Mouse (Mus musculus): ENCODE measurements around the gene Zfp651. TPM values are rescaled to one million over a fixed set of nuclear protein-coding genes. Genes with fewer than 3 reads are reported as not detected.

Zfp651 gene
- polyA plus RNA-seq, 1 experiment from 2014 or later = 7.2 TPM

- Histone ChIP-seq H3K9ac (ENCODE audit: low read depth, low read length) (peak overlapping the region; percentile 81), H3K4me2 (replicated peaks; ENCODE audit: low read depth, low read length) (peak overlapping the region; percentile 94), H3K4me1 (replicated peaks; ENCODE audit: control insufficient read depth, insufficient read depth, low read length) (peaks cover 16% of the 10 kb centered on the region), H3K9me3 (ENCODE audit: control insufficient read depth, low read length) (no peaks in the 10 kb centered on the region), H3K27ac (ENCODE audit: low read depth, low read length) (peak overlapping the region; percentile 92), H3K36me3 (ENCODE audit: control insufficient read depth, insufficient read depth, low read length) (peaks cover 5% of the 10 kb centered on the region; the same call in 1 of the 2 replicates), H3K4me3 (ENCODE audit: low read depth, low read length) (peak overlapping the region; percentile 78), H3K27me3 (ENCODE audit: control insufficient read depth, insufficient read depth, low read length) (no peaks in the 10 kb centered on the region)
- WGBS = under 1% methylated on average over 42 of the region's 43 CpGs
- ATAC-seq (ENCODE audit: low FRiP score) (peak; percentile 65), DNase-seq (ENCODE audit: low spot score) (peak; percentile 82)
Observed at GRCm38 (mm10) chr9:121760271-121761090, 1.4 kb downstream of the Zfp651 start.

- Histone ChIP-seq H3K36me3 (ENCODE audit: control insufficient read depth, insufficient read depth, low read length) (peaks cover 5% of the 10 kb centered on the region; the same call in 1 of the 2 replicates), H3K27me3 (ENCODE audit: control insufficient read depth, insufficient read depth, low read length) (no peaks in the 10 kb centered on the region), H3K9me3 (ENCODE audit: control insufficient read depth, low read length) (no peaks in the 10 kb centered on the region), H3K4me2 (replicated peaks; ENCODE audit: low read depth, low read length) (peak overlapping the region; percentile 94), H3K4me3 (ENCODE audit: low read depth, low read length) (peak overlapping the region; percentile 78; the same call in 1 of the 2 replicates), H3K4me1 (replicated peaks; ENCODE audit: control insufficient read depth, insufficient read depth, low read length) (peaks cover 16% of the 10 kb centered on the region), H3K27ac (ENCODE audit: low read depth, low read length) (no peak overlapping the region), H3K9ac (ENCODE audit: low read depth, low read length) (peak overlapping the region; percentile 81)
- no peak for DNase-seq (ENCODE audit: low spot score)
- ATAC-seq (ENCODE audit: low FRiP score) = no peak
- 60% methylated on average over 10 of the region's 10 CpGs for WGBS
Observed at GRCm38 (mm10) chr9:121761091-121761665, 2.0 kb downstream of the Zfp651 start.

GRCm38 (mm10) chr9:121761787-121762186 lies 2.7 kb downstream of the Zfp651 start:
- Histone ChIP-seq H3K27ac (ENCODE audit: low read depth, low read length) (no peak overlapping the region), H3K36me3 (ENCODE audit: control insufficient read depth, insufficient read depth, low read length) (peaks cover 5% of the 10 kb centered on the region; the same call in 1 of the 2 replicates), H3K9me3 (ENCODE audit: control insufficient read depth, low read length) (no peaks in the 10 kb centered on the region), H3K4me2 (replicated peaks; ENCODE audit: low read depth, low read length) (no peak overlapping the region), H3K4me3 (ENCODE audit: low read depth, low read length) (no peak overlapping the region), H3K4me1 (replicated peaks; ENCODE audit: control insufficient read depth, insufficient read depth, low read length) (peaks cover 16% of the 10 kb centered on the region), H3K9ac (ENCODE audit: low read depth, low read length) (no peak overlapping the region), H3K27me3 (ENCODE audit: control insufficient read depth, insufficient read depth, low read length) (no peaks in the 10 kb centered on the region)
- 65% methylated on average over 8 of the region's 8 CpGs for WGBS
- no peak for ATAC-seq (ENCODE audit: low FRiP score)
- DNase-seq (ENCODE audit: low spot score) = no peak

- no peak overlapping the region for H3K4me3 ChIP-seq (ENCODE audit: low read depth, low read length)
- H3K36me3 ChIP-seq (ENCODE audit: control insufficient read depth, insufficient read depth, low read length) = peaks cover 5% of the 10 kb centered on the region
- no peak overlapping the region for H3K27ac ChIP-seq (ENCODE audit: low read depth, low read length)
- peaks cover 16% of the 10 kb centered on the region for H3K4me1 ChIP-seq (replicated peaks; ENCODE audit: control insufficient read depth, insufficient read depth, low read length)
- H3K9me3 ChIP-seq (ENCODE audit: control insufficient read depth, low read length) = no peaks in the 10 kb centered on the region
- H3K27me3 ChIP-seq (ENCODE audit: control insufficient read depth, insufficient read depth, low read length) = no peaks in the 10 kb centered on the region
- WGBS = 86% methylated on average over 10 of the region's 10 CpGs
- no peak for DNase-seq (ENCODE audit: low spot score)
- ATAC-seq (ENCODE audit: low FRiP score) = no peak
- no peak overlapping the region for H3K9ac ChIP-seq (ENCODE audit: low read depth, low read length)
- H3K4me2 ChIP-seq (replicated peaks; ENCODE audit: low read depth, low read length) = no peak overlapping the region
Observed at GRCm38 (mm10) chr9:121762248-121762647, 3.1 kb downstream of the Zfp651 start.

GRCm38 (mm10) chr9:121762761-121763160 lies 3.6 kb downstream of the Zfp651 start:
- H3K9ac ChIP-seq (ENCODE audit: low read depth, low read length) = no peak overlapping the region
- no peaks in the 10 kb centered on the region for H3K27me3 ChIP-seq (ENCODE audit: control insufficient read depth, insufficient read depth, low read length)
- ATAC-seq (ENCODE audit: low FRiP score) (no peak), DNase-seq (ENCODE audit: low spot score) (no peak)
- no peak overlapping the region for H3K4me3 ChIP-seq (ENCODE audit: low read depth, low read length)
- H3K36me3 ChIP-seq (ENCODE audit: control insufficient read depth, insufficient read depth, low read length) = peaks cover 8% of the 10 kb centered on the region
- peaks cover 16% of the 10 kb centered on the region for H3K4me1 ChIP-seq (replicated peaks; ENCODE audit: control insufficient read depth, insufficient read depth, low read length)
- no peaks in the 10 kb centered on the region for H3K9me3 ChIP-seq (ENCODE audit: control insufficient read depth, low read length)
- WGBS = 91% methylated on average over 25 of the region's 25 CpGs
- H3K4me2 ChIP-seq (replicated peaks; ENCODE audit: low read depth, low read length) = no peak overlapping the region
- no peak overlapping the region for H3K27ac ChIP-seq (ENCODE audit: low read depth, low read length)

DNA sequence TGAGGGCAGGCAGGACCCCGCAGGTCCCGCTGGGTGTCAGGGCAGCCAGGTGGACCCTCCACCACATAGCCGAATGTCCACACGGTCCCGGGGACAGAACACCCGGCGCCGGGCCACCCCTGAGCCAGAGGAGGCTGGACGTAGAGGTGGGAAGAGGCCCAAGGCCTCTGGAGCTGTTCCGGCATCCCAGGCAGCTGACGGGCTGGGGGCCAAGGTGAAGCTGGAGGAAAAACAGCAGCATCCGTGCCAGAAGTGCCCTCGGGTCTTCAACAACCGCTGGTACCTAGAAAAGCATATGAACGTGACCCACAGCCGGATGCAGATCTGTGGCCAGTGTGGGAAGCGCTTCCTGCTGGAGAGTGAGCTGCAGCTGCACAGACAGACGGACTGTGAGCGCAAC lies 4.6 kb downstream of the Zfp651 start:
- H3K36me3 ChIP-seq (ENCODE audit: control insufficient read depth, insufficient read depth, low read length) = peaks cover 9% of the 10 kb centered on the region
- WGBS = 91% methylated on average over 19 of the region's 19 CpGs

DNA sequence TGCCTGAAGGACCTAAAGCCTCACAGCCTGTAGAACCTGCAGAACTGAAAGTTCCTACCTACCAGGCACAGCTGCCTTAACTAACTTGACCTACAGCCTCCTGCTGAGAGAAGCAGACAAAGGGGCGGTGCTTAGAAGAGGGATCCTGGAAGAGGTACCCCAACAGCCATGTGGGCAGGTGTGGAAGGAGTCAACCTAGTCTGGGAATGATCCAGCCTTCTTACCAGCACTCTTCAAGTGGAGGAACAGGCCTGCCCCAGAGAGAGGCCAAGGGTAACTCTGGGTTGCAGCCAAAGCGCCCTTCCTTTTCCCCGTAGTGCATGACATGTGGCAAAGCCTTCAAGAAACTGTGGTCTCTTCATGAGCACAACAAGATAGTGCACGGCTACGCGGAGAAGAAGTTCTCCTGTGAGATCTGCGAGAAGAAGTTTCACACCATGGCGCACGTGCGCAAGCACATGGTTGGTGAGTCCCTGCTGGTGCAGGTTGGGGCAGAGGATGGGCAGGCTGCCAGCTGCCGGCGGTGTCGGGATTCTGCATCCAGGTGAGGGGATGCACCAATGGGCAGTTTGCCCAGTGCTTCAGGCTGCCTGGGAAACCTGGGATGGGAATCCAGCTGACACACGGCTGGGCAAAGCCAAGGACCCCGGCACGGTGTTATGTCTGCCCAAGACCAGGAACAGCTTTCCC lies 6.2 kb downstream of the Zfp651 start:
- no peak overlapping the region for H3K4me2 ChIP-seq (replicated peaks; ENCODE audit: low read depth, low read length)
- H3K36me3 ChIP-seq (ENCODE audit: control insufficient read depth, insufficient read depth, low read length) = peaks cover 9% of the 10 kb centered on the region
- H3K4me1 ChIP-seq (replicated peaks; ENCODE audit: control insufficient read depth, insufficient read depth, low read length) = peaks cover 10% of the 10 kb centered on the region; the same call in 1 of the 2 replicates
- H3K9ac ChIP-seq (ENCODE audit: low read depth, low read length) = no peak overlapping the region
- no peak overlapping the region for H3K4me3 ChIP-seq (ENCODE audit: low read depth, low read length)
- H3K27ac ChIP-seq (ENCODE audit: low read depth, low read length) = no peak overlapping the region
- WGBS = 91% methylated on average over 16 of the region's 16 CpGs
- no peak for DNase-seq (ENCODE audit: low spot score)
- no peaks in the 10 kb centered on the region for H3K9me3 ChIP-seq (ENCODE audit: control insufficient read depth, low read length)
- no peak for ATAC-seq (ENCODE audit: low FRiP score)
- no peaks in the 10 kb centered on the region for H3K27me3 ChIP-seq (ENCODE audit: control insufficient read depth, insufficient read depth, low read length)

More for the DNA sequence above, 4.6 kb downstream of the Zfp651 start:
- DNase-seq (ENCODE audit: low spot score) (no peak), ATAC-seq (ENCODE audit: low FRiP score) (no peak)
- no peak overlapping the region for H3K9ac ChIP-seq (ENCODE audit: low read depth, low read length)
- no peak overlapping the region for H3K4me3 ChIP-seq (ENCODE audit: low read depth, low read length)
- H3K9me3 ChIP-seq (ENCODE audit: control insufficient read depth, low read length) = no peaks in the 10 kb centered on the region
- no peak overlapping the region for H3K4me2 ChIP-seq (replicated peaks; ENCODE audit: low read depth, low read length)
- peaks cover 12% of the 10 kb centered on the region for H3K4me1 ChIP-seq (replicated peaks; ENCODE audit: control insufficient read depth, insufficient read depth, low read length)
- no peak overlapping the region for H3K27ac ChIP-seq (ENCODE audit: low read depth, low read length)
- H3K27me3 ChIP-seq (ENCODE audit: control insufficient read depth, insufficient read depth, low read length) = no peaks in the 10 kb centered on the region

DNA sequence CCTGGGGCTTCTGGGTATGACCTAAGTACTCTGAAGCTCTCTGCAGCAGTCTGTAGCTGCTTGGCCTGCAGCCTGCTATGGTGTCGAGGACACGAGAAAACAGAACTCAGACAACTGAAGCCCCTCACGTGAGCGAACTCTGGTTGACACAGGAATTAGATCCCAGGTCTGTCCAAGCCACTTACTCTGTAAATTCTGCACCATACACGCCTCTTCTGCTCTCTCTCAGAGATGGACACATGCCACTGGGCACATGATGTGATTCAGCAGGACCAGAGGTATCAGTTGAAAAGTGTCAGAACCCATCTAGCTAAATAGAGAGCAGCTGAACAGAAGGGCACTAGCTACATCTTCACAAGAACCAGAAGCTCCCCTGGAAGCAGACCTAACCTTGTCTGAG lies 13.3 kb downstream of the Zfp651 start:
- peaks cover 4% of the 10 kb centered on the region; the same call in 1 of the 2 replicates for H3K36me3 ChIP-seq (ENCODE audit: control insufficient read depth, insufficient read depth, low read length)
- WGBS = 80% methylated on average over 5 of the region's 5 CpGs

More for the DNA sequence above, 13.3 kb downstream of the Zfp651 start:
- no peaks in the 10 kb centered on the region for H3K9me3 ChIP-seq (ENCODE audit: control insufficient read depth, low read length)
- H3K4me1 ChIP-seq (replicated peaks; ENCODE audit: control insufficient read depth, insufficient read depth, low read length) = no peaks in the 10 kb centered on the region
- no peak for ATAC-seq (ENCODE audit: low FRiP score)
- peaks cover 10% of the 10 kb centered on the region for H3K27me3 ChIP-seq (ENCODE audit: control insufficient read depth, insufficient read depth, low read length)
- H3K27ac ChIP-seq (ENCODE audit: low read depth, low read length) = no peak overlapping the region
- no peak overlapping the region for H3K4me2 ChIP-seq (replicated peaks; ENCODE audit: low read depth, low read length)
- H3K9ac ChIP-seq (ENCODE audit: low read depth, low read length) = no peak overlapping the region
- DNase-seq (ENCODE audit: low spot score) = no peak
- no peak overlapping the region for H3K4me3 ChIP-seq (ENCODE audit: low read depth, low read length)

Data from hindbrain, embryonic 11.5 days (tissue).